Mouse (Mus musculus): ENCODE measurements at regions not wholly inside any gene's neighbourhood (a gene's known extent, or its start where the extent isn't known, plus 50 kb on each side); places are given as distances from the start of the nearest gene placed in this dataset.
"Not testable (repeated sequence)": the region's sequence is repeated elsewhere in the genome, so short reads cannot be mapped to it uniquely, and the experiment has no call there.

- DNase-seq (ENCODE audit: low spot score) = no peak
Measured at GRCm38 (mm10) chr10:15321480-15321879, 603.5 kb upstream of the Gje1 start.

- no peak for DNase-seq (ENCODE audit: low spot score)
Measured at GRCm38 (mm10) chr10:15317017-15317607, 599.1 kb upstream of the Gje1 start.

- DNase-seq (ENCODE audit: low spot score) = no peak
Measured at GRCm38 (mm10) chr10:15310650-15311049, 592.6 kb upstream of the Gje1 start.

GRCm38 (mm10) chr10:15305811-15306473 lies 587.9 kb upstream of the Gje1 start:
- DNase-seq (ENCODE audit: low spot score) = no peak

DNA sequence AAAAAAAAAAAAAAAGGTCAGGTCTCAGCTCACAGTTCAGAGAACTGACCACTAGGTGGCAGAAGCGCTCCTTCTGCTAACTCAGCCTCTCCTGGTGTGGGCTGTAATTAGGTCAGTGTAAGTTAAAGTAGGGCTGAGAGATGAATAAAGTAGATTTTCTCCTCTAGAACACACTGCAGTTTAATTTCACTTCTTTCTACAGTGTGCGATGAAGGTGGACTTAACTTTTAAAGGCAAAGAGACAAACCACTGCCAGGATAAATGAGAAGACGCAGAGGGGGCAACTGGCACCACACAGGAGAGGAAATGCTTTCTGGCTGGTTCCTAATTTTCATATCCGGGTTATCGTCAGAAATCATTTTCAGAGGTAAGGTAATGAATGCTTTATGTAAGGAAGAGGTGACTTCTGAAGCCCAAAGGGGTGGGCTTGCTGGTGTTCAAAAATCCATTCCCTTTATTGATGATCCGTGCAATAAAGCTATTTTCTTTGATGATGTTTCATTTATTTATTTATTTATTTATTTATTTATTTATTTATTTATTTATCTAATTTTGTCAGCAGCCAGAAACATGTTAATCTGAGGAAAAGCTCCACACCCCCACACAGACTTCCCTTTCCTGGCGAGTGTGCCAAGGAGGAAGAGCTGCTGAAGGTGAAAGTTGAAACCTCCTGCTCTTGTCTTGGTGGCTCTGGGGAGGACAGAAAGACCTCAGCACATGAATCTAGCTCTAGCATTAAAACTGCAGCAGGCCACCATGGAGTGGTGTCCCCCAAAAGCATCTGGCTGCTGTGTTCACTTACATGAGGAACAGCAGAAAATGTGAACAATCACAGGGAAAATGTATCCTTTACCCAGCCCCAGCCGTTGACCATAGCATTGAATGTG lies 582.4 kb upstream of the Gje1 start:
- peak; percentile 43 for DNase-seq (ENCODE audit: low spot score)

- DNase-seq (ENCODE audit: low spot score) = no peak
Measured at GRCm38 (mm10) chr10:15299331-15300198, 581.6 kb upstream of the Gje1 start.

GRCm38 (mm10) chr10:15297257-15297656 lies 579.2 kb upstream of the Gje1 start:
- DNase-seq (ENCODE audit: low spot score) = no peak

DNA sequence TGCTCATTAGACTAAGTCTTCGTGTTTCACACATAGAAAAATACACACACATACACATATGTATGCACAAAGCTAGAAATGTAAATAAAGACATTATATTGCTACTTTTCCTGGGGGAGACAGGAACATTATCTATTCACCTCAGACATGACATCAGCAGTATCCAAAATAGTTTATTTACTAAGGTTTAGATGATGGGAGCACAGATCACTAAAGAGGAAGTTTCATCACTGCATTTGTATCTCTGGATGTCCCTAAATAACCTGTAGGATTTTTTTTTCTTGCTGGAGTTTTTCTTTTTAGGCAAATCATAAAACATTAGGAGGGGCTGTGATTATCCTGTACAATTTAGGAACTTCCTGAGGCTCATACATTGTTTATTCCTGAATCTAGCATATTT lies 576.1 kb upstream of the Gje1 start:
- DNase-seq (ENCODE audit: low spot score) = no peak

DNA sequence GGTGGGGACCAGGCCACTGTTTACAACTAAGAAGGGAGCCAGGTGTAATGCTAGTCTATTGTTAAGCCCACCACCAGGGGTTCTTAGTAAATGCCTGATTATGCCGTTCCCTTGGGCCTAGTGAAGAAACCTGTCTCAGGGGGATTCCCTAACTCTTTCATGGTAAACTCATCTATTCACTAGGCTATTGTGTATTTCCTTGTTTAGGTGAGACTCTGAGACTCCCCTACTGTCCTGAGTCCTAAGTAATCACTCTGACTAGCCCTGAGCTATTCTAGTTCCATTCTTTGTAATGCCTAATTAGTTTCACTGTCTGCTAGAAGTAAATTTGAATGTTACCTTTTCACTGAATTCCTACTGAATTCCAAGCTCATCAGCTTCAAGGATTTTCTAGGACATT lies 545.3 kb upstream of the Gje1 start:
- not testable (repeated sequence) for DNase-seq (ENCODE audit: low spot score)

DNA sequence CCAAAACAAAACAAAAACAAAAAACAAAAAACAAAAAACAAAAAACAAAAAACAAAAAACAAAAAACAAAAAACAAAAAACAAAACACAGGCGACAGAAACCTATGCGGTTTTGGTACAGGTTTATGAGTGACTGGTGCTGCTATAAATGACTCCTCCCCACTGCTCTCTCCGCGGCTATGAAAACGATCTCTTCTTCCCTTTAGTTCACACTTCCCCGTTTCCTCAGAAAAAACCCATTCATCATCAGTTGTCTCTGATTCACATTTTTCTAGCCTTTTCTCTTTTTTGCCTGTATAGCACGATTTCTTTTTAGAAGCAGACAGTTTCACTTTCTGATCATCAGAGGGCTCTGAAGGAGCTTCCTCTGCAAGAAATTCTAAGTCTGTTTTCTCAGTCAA lies 544.3 kb upstream of the Gje1 start:
- not testable (repeated sequence) for DNase-seq (ENCODE audit: low spot score)

- no peak for DNase-seq (ENCODE audit: low spot score)
Measured at GRCm38 (mm10) chr10:15249402-15250086, 531.5 kb upstream of the Gje1 start.

DNA sequence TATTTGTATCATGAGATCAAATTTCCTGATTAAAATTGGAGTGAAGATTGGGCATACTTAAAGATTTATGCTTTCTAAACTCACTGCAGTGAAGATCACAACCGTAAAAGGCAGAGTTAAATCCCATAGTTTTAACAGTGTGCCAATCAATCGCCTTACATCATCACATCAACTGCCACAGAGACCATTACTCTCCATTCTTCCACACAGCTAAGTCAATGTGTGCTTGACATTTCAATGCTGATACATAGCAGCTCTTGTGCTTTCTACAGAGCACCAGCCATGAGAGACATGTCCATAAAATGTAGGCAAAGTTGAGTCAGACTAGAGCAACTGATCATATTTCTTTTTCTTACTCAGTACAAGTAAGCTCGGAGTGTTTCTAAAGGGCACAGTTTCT lies 530.9 kb upstream of the Gje1 start:
- no peak for DNase-seq (ENCODE audit: low spot score)

- no peak for DNase-seq (ENCODE audit: low spot score)
Measured at GRCm38 (mm10) chr10:15244376-15245262, 526.6 kb upstream of the Gje1 start.

DNA sequence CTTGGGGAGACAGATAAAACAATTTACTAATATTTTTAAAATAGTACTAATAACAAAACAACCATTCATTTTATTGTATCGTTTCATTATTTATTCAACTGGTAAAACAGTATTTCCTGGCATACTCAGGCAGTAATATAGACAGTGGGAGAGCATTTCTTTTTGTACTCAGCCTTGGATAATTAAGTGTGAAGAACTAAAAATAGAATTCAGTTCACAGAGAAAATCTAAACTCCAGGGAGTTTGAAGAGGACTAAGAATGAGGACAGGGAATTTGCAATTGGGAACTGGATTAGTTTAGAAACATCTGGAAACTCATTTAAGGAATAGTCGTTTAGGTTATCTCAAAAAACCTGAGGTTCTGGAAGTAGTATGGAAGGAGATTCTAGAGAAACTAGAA lies 525.4 kb upstream of the Gje1 start:
- DNase-seq (ENCODE audit: low spot score) = no peak

- no peak for DNase-seq (ENCODE audit: low spot score)
Measured at GRCm38 (mm10) chr10:15218883-15219282, 500.9 kb upstream of the Gje1 start.

GRCm38 (mm10) chr10:15179585-15179984 lies 461.6 kb upstream of the Gje1 start:
- no peak for DNase-seq (ENCODE audit: low spot score)

DNA sequence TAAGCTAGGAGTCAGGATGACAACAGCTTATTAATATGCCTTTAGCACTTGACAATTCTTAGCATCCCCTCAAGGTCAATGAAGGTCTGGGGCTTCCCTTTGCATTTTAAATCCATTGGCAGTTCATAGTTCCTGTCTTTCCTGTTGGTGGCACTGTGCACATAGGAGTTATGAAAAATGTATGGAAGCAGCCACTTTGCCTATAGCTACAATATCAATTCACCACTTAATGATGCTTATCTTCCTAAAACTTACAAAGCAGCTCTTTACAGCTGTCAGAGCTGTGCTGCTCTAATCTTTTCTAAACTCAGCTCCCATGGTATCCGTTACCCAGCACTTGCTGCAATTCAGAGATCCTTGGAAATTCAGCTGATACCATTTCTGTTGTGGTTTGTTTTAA lies 456.4 kb upstream of the Gje1 start:
- no peak for DNase-seq (ENCODE audit: low spot score)

DNA sequence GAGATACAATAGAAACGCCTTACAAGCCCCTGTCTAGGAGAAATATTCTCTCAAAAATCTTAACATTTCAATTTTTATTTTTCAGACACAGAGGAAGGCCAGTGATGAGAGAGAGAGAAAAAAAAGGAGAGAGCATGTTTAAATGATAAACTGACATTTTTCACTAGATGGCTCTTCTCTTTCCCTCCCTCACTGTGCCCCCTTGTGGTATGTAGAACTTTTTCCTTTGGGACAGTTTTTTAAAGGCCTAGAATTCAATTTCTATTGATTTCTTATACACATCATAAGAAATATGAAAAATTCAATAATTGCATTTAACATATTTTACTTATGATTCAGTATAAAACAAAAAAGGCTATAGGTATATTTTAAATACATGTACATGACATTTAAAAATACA lies 454.5 kb upstream of the Gje1 start:
- DNase-seq (ENCODE audit: low spot score) = no peak

DNA sequence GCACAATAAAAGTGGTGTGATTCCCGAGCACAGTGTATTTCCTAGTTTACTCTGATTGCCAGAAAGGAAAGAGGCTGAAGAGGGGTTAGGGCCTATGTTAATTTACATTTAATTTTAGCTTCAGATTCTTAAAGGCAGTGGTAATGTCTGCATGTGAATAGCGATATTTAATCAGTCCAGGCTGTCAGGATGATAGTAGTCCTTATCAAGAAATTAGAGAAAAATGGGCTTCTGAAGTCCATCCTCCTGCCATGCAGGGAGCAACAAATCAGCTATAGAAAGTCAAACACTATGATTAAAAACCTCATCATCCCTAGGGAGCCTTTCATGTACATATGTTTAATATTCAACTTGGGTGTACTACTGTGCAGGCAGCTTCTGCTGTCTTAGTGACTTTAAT lies 422.7 kb upstream of the Gje1 start:
- no peak for DNase-seq (ENCODE audit: low spot score)
